Mouse (Mus musculus) midbrain, embryonic 14.5 days (tissue): ENCODE measurements around the gene Cdc42ep1. TPM values are rescaled to one million over a fixed set of nuclear protein-coding genes. Genes with fewer than 3 reads are reported as not detected.
A peak's percentile ranks its signal among the peaks of the same experiment; 100 is the strongest.
"Not testable (repeated sequence)": the region's sequence is repeated elsewhere in the genome, so short reads cannot be mapped to it uniquely, and the experiment has no call there.

Experiments used
- ATAC-seq: fragments of 200-750 bp; cut with Nextera tagmentation; 2 replicates; pipeline ENCODE4 v1.8.0; 2017; ENCODE audit warnings: moderate number of reproducible peaks, moderate library complexity; ENCODE audit not compliant: low FRiP score, low TSS enrichment
- DNase-seq: peaks from one replicate; pipeline ENCODE4 v3.0.0-alpha.2; 2015
- H3K27ac ChIP-seq: fragments of 300-500 bp; sonication (generic); replicated peaks from 2 replicates; pipeline ENCODE4 v1.5.1; 2014; ENCODE audit warnings: mild to moderate bottlenecking, low read depth, low read length, moderate library complexity
- H3K27me3 ChIP-seq: fragments of 300-500 bp; sonication (generic); 2 replicates; pipeline ENCODE4 v1.6.1; 2014; ENCODE audit warnings: low read length, control low read depth, mixed read lengths; ENCODE audit not compliant: control insufficient read depth, insufficient read depth
- H3K36me3 ChIP-seq: fragments of 300-500 bp; sonication (generic); 2 replicates; pipeline ENCODE4 v1.6.1; 2014; ENCODE audit warnings: low read length, control low read depth; ENCODE audit not compliant: control insufficient read depth, insufficient read depth
- H3K4me1 ChIP-seq: fragments of 300-500 bp; sonication (generic); 2 replicates; pipeline ENCODE4 v1.6.1; 2014; ENCODE audit warnings: mild to moderate bottlenecking, antibody characterized with exemption, low read length, control low read depth; ENCODE audit not compliant: control insufficient read depth, insufficient read depth
- H3K4me2 ChIP-seq: fragments of 300-500 bp; sonication (generic); 2 replicates; pipeline ENCODE4 v1.6.1; 2014; ENCODE audit warnings: mild to moderate bottlenecking, low read length, moderate library complexity
- H3K4me3 ChIP-seq: fragments of 300-500 bp; sonication (generic); replicated peaks from 2 replicates; pipeline ENCODE4 v1.5.1; 2014; ENCODE audit warnings: low read depth, low read length
- H3K9ac ChIP-seq: fragments of 300-500 bp; sonication (generic); replicated peaks from 2 replicates; pipeline ENCODE4 v1.6.1; 2014; ENCODE audit warnings: mild to moderate bottlenecking, low read length, moderate library complexity
- H3K9me3 ChIP-seq: fragments of 300-500 bp; sonication (generic); 2 replicates; pipeline ENCODE4 v1.6.1; 2016; ENCODE audit warnings: low read length, control low read depth, mixed read lengths; ENCODE audit not compliant: control insufficient read depth
- WGBS: fragments of 180-500 bp; shearing (Covaris S2); extraction: QIAGEN DNeasy Blood & Tissue Kit; methylation state at CpG from one replicate; pipeline ENCODE4 v1.1.7; 2014; 5-methylcytosine and 5-hydroxymethylcytosine counted together
- polyA plus RNA-seq: library from polyadenylated mRNA; unstranded; fragments of >200 nt; fragmentation: Nextera tagmentation; extraction: Ambion mirVana; gene quantifications from 2 replicates; pipeline ENCODE4 v1.2.1, GENCODE M21; 2014

Gene Cdc42ep1
- polyA plus RNA-seq, 1 experiment from 2014 or later: 8.8 TPM

- peak overlapping the region; percentile 88 for H3K4me2 ChIP-seq
- peaks cover 4% of the 10 kb centered on the region; the same call in 1 of the 2 replicates for H3K36me3 ChIP-seq
- no peaks in the 10 kb centered on the region for H3K9me3 ChIP-seq
- peak overlapping the region; percentile 89; the same call in 1 of the 2 replicates for H3K9ac ChIP-seq
- H3K4me3 ChIP-seq: peak overlapping the region; percentile 64
- H3K27me3 ChIP-seq: no peaks in the 10 kb centered on the region
- ATAC-seq (peak; percentile 15; the same call in 1 of the 2 replicates), DNase-seq (peak; percentile 92)
- 2% methylated on average over 17 of the region's 17 CpGs for WGBS
- H3K27ac ChIP-seq: peak overlapping the region; percentile 98
- peaks cover 15% of the 10 kb centered on the region for H3K4me1 ChIP-seq
Observed at GRCm38 (mm10) chr15:78876258-78876696, 33.9 kb downstream of the Cdc42ep1 start.

GRCm38 (mm10) chr15:78876991-78877809 lies 34.8 kb downstream of the Cdc42ep1 start, which contains the start of gene Gga1:
Gene Gga1, plus strand, starts transcription at chr15:78877190.
- under 1% methylated on average over 88 of the region's 95 CpGs for WGBS
- ATAC-seq (peak; percentile 92), DNase-seq (peak; percentile 99)
- H3K27me3 ChIP-seq: no peaks in the 10 kb centered on the region
- H3K36me3 ChIP-seq: peaks cover 12% of the 10 kb centered on the region
- H3K9me3 ChIP-seq: no peaks in the 10 kb centered on the region
- H3K4me2 ChIP-seq: peak within 1 kb of the TSS; percentile 88
- peaks cover 15% of the 10 kb centered on the region for H3K4me1 ChIP-seq
- peak within 1 kb of the TSS; percentile 64 for H3K4me3 ChIP-seq
- peak within 1 kb of the TSS; percentile 98 for H3K27ac ChIP-seq
- peak within 1 kb of the TSS; percentile 89 for H3K9ac ChIP-seq

GRCm38 (mm10) chr15:78877810-78878390 lies 35.5 kb downstream of the Cdc42ep1 start:
- peak overlapping the region; percentile 64 for H3K4me3 ChIP-seq
- peak overlapping the region; percentile 98 for H3K27ac ChIP-seq
- peak overlapping the region; percentile 88 for H3K4me2 ChIP-seq
- H3K27me3 ChIP-seq: no peaks in the 10 kb centered on the region
- ATAC-seq (no peak), DNase-seq (no peak)
- H3K9ac ChIP-seq: peak overlapping the region; percentile 89
- peaks cover 15% of the 10 kb centered on the region for H3K4me1 ChIP-seq
- 0% methylated on average over 17 of the region's 17 CpGs for WGBS
- peaks cover 19% of the 10 kb centered on the region for H3K36me3 ChIP-seq
- H3K9me3 ChIP-seq: no peaks in the 10 kb centered on the region

GRCm38 (mm10) chr15:78878792-78879516 lies 36.5 kb downstream of the Cdc42ep1 start:
- not testable (repeated sequence) for H3K27me3 ChIP-seq, H3K4me3 ChIP-seq, H3K9me3 ChIP-seq, H3K4me2 ChIP-seq, DNase-seq, ATAC-seq, H3K27ac ChIP-seq
- Histone ChIP-seq H3K36me3 (peaks cover 30% of the 10 kb centered on the region), H3K4me1 (peaks cover 15% of the 10 kb centered on the region), H3K9ac (0 out of 2 replicates have a peak overlapping the region, but pooled peaks have one; percentile 10)
- 79% methylated on average over 7 of the region's 7 CpGs for WGBS

- Histone ChIP-seq H3K9ac (no peak overlapping the region), H3K27me3 (no peaks in the 10 kb centered on the region), H3K27ac (no peak overlapping the region), H3K36me3 (peaks cover 42% of the 10 kb centered on the region), H3K9me3 (no peaks in the 10 kb centered on the region), H3K4me3 (no peak overlapping the region), H3K4me1 (peaks cover 15% of the 10 kb centered on the region), H3K4me2 (no peak overlapping the region)
- DNase-seq: no peak
- WGBS: 95% methylated on average over 8 of the region's 8 CpGs
- no peak for ATAC-seq
Observed at GRCm38 (mm10) chr15:78880432-78880831, 38.0 kb downstream of the Cdc42ep1 start.

GRCm38 (mm10) chr15:78881828-78882227 lies 39.4 kb downstream of the Cdc42ep1 start:
- no peak for DNase-seq
- ATAC-seq: no peak
- WGBS: 84% methylated on average over 3 of the region's 3 CpGs
- Histone ChIP-seq H3K9ac (no peak overlapping the region), H3K27me3 (no peaks in the 10 kb centered on the region), H3K27ac (no peak overlapping the region), H3K36me3 (peaks cover 56% of the 10 kb centered on the region), H3K9me3 (no peaks in the 10 kb centered on the region), H3K4me3 (no peak overlapping the region), H3K4me1 (peaks cover 6% of the 10 kb centered on the region; the same call in 1 of the 2 replicates), H3K4me2 (no peak overlapping the region)

- Histone ChIP-seq H3K27ac (no peak overlapping the region), H3K27me3 (no peaks in the 10 kb centered on the region), H3K4me2 (no peak overlapping the region), H3K36me3 (peaks cover 92% of the 10 kb centered on the region), H3K9me3 (no peaks in the 10 kb centered on the region), H3K4me3 (no peak overlapping the region), H3K9ac (no peak overlapping the region), H3K4me1 (no peaks in the 10 kb centered on the region)
- 19% methylated on average over 13 of the region's 13 CpGs for WGBS
- ATAC-seq: no peak
- no peak for DNase-seq
Observed at GRCm38 (mm10) chr15:78889401-78889853, 47.0 kb downstream of the Cdc42ep1 start.

- ATAC-seq (no peak), DNase-seq (no peak)
- peaks cover 66% of the 10 kb centered on the region for H3K36me3 ChIP-seq
- 66% methylated on average over 7 of the region's 7 CpGs for WGBS
- H3K4me3 ChIP-seq: no peak overlapping the region
- no peak overlapping the region for H3K9ac ChIP-seq
- no peak overlapping the region for H3K27ac ChIP-seq
- H3K4me1 ChIP-seq: no peaks in the 10 kb centered on the region
- no peaks in the 10 kb centered on the region for H3K27me3 ChIP-seq
- H3K4me2 ChIP-seq: no peak overlapping the region
- no peaks in the 10 kb centered on the region for H3K9me3 ChIP-seq
Observed at GRCm38 (mm10) chr15:78892440-78892839, 50.0 kb downstream of the Cdc42ep1 start.
